Mouse (Mus musculus) CD8-positive naive resting alpha-beta T cell, adult 2 months (primary cell): ENCODE data around the gene Hps4.

ENCODE experiments used
- DNase-seq, 2 experiments: peaks; one replicate each; pipeline ENCODE4 v3.0.0; 2022; ENCODE audit warnings: low read depth in 2 of 2, low spot score in 2 of 2

The Hps4 gene

GRCm38 (mm10) chr5:112323246-112323645, 19.6 kb upstream of the Hps4 start:
- DNase-seq, result no peak

- peak; percentile 45 to 62 for DNase-seq
These were observed 18.0 kb upstream of the Hps4 start for GRCm38 (mm10) chr5:112324637-112325545.

- DNase-seq, result peak; percentile 82 to 88
These were observed 17.1 kb upstream of the Hps4 start, which contains the start of gene Tfip11 for GRCm38 (mm10) chr5:112325546-112326445. Gene Tfip11 (plus strand): TSS chr5:112326358.

- no peak for DNase-seq
These were observed 16.4 kb upstream of the Hps4 start for GRCm38 (mm10) chr5:112326446-112327009.

DNA sequence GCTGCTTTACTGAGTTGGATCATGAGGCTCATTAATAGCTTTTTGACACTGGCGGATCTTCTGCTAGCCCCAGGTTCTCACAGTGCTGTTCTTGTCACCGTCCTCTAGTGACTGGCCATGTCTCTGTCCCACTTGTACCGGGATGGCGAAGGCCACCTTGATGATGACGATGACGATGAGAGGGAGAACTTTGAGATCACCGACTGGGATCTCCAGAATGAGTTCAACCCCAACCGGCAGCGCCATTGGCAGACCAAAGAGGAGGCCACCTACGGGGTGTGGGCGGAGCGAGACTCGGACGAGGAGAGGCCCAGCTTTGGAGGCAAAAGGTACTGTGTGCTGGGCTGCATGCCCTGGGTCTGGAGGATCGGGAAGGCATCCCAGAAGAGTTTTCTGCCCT, 15.0 kb upstream of the Hps4 start:
- no peak for DNase-seq

DNA sequence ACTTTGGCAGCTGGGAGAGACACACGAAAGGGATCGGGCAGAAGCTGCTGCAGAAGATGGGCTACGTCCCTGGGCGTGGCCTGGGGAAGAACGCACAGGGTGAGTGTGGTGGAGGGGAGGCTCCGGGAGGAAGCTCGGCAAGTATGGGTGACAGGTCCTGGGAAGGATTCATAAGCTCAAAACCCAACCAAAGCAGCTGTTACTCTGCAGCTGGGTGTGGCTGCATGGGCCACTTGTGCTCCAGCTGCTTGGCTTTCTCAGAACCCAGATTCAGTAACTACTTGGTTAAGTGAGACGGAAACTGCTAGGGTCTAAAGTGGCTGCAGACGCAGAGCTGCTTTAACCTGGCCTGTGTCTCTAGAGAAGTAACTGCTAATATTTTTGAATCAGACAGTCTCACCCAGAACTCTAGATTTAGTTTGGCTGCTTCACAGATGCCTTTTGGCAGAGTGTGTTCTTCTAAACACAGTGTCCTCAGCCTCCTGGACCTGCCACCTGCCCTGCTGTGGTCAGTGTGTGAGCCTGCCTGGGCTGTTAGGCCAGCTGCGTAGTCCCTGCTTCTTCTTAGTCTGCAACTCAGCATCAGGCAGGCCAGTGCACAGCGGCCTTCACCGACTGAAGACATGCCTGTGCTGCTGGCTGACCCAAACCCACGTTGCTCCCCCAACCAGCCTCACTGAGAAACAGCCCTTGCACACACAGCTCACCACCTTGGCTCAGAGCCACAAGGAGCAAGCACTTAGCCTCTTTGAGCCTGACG, 12.9 kb upstream of the Hps4 start:
- DNase-seq, result no peak

- peak; percentile 57 to 69 for DNase-seq
These were observed 7.4 kb upstream of the Hps4 start for GRCm38 (mm10) chr5:112335473-112335872.

- no peak for DNase-seq
These were observed 5.9 kb upstream of the Hps4 start for GRCm38 (mm10) chr5:112337004-112337403.

DNA sequence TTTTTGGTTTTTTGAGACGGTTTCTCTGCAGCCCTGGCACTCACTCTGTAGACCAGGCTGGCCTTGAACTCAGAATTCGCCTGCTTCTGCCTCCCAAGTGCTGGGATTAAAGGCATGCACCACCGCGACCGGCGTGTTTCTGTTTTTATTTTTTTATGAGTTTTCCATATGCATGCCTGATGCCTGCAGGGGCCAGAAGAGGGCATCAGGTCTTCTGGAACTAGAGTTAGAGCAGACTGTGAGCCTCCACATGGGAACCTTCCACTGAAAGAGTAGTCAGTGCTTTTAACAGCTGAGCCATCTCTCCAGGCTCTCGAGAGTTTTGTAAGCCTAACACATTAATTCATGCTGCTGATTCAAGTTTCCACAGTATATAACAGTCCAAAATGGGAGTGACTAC, 3.7 kb upstream of the Hps4 start:
- no peak for DNase-seq

DNA sequence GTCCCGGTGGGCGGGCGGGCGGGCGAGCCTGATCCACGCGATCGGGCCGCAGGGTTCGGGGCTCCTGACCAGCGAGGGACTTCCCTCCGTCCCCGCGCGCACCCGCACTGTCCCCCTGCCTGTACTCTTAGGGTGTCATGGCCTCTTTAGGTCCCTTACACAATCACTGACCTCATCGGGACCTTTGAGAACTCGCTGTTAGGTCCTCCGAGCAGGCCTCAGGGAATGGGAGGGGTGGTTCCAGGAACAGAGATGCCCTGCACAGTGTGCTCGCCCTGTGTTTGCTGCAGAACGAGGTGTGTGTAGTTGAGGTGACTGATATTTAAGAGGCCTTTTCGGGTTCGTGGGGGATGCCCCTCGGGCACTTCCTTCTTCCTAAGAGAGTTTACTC, 317 bp downstream of the Hps4 start:
- DNase-seq, result no peak

DNA sequence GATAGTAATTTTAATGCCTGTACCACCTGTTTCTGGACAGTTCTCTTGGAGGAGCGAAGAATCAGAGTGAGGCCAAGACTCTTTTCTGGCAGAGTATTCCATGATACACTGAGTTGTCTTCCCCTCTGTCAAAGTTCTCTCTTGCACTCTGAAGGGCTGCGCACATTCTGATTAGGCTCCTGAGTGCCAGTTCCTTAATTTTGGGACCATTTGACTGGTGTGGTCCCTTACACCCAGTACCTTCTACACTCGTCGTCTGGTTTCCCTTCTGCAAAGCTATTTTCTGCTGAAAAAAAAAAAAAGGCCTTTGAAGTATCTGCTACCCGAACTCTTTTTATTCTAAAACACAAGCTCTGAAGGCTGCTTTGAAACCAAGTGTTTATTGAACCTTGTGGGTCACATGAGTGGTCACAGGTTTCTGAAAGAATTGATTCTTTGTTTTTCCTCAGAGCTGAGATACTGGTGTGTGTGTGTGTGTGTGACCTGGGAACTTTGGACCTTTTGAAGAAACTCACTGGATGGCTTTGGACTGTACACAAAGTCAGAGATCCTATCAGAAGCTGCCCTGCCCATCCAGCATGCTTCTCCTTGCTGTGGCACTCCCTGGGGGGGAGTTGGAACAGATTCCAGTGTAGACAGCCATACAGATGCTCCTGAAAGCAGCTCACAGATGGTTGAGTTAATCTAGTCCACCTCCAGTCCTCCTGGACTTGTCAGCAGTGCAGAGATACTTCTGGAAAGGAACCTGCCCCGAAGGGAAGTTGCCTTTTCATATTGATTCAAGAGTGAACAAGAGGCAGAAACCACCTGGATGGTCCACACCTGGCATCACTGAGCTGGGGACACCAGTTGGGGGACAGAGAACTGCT, 1.4 kb downstream of the Hps4 start:
- no peak for DNase-seq

- no peak for DNase-seq
These were observed 3.5 kb downstream of the Hps4 start for GRCm38 (mm10) chr5:112346211-112346965.

DNA sequence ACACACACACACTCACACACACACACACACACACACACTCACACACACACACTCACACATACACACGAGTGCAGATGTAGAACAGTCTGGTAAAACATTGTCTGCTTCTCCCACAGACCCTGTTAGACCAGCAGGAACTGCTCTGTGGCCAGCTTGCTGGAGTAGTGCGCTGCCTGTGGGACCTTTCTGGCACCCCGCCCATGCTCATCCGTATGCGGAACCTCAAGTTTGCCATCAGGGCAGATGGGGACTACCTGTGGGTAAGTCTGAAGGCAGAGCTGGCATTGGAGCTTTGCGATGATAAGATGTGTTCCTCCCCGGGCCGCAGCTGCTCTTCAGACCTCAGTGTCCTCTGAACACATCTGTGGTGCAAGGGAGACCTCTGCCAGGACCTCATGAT, 6.3 kb downstream of the Hps4 start:
- DNase-seq, result no peak

- no peak for DNase-seq
These were observed 12.6 kb downstream of the Hps4 start for GRCm38 (mm10) chr5:112355493-112355892.

- DNase-seq, result no peak
These were observed 13.0 kb downstream of the Hps4 start, which contains the start of gene Gm6583 for GRCm38 (mm10) chr5:112355910-112356309. Gene Gm6583 (minus strand): TSS chr5:112356033.

DNA sequence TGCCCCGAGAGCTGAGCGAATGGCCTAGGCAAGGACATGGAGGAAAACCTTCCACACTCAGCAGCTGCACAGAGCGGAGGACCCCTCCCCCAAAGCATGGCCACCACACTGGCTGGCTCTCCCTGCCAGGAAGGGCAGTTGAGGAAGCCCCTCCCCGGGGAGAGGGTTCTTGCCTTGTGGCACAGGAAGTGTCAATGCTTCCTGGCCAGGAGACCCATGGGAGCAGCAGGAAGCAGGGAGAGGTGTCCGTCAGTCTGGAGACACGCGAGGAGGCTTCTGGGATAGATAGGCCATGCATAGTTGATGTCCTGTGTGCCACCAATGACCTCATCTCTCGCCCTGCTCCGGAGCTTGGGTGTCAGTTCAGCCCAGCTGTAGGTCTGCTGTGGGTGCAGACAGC, 13.4 kb downstream of the Hps4 start:
- DNase-seq, result no peak

GRCm38 (mm10) chr5:112359520-112359919, 16.6 kb downstream of the Hps4 start:
- DNase-seq, result no peak

GRCm38 (mm10) chr5:112360077-112360476, 17.2 kb downstream of the Hps4 start:
- no peak for DNase-seq

DNA sequence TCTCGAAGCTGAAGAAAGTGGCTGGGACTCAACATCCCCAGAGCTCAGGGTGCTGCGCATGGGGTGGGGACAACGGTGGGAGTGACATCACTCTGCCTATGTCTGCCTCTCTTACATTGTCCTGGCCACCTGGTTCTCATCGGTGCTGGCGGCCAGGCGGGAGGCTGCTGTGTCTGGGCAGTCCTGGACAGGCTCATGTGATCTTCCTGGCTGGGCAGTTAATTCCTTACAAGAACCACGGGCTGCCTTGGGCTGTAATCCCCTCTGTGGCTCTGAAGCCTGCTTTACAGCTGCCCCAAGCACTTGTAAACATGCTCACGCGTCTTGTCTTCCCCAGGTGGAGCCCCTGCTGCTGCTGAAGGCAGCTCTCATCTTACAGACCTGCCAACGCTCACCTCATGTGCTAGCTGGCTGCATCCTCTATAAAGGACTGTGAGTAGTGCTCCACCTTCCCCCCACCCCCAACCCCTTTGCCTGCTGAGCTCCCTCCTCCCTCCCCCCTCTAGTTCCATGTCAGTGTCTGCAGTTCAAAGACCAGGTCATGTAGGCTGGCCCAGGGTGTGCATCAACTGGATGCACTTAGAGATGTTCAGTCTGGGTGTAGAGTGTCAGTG, 21.4 kb downstream of the Hps4 start:
- DNase-seq, result no peak
